Mouse (Mus musculus) yolk sac, embryonic 10.5 days (tissue): ENCODE measurements around the gene Snrpc.
"Not testable (repeated sequence)": the region's sequence is repeated elsewhere in the genome, so short reads cannot be mapped to it uniquely, and the experiment has no call there.

Experiments used
- DNase-seq: peaks from one replicate; pipeline ENCODE4 v3.0.0-alpha.2; 2017; ENCODE audit warnings: low spot score

Snrpc gene

DNA sequence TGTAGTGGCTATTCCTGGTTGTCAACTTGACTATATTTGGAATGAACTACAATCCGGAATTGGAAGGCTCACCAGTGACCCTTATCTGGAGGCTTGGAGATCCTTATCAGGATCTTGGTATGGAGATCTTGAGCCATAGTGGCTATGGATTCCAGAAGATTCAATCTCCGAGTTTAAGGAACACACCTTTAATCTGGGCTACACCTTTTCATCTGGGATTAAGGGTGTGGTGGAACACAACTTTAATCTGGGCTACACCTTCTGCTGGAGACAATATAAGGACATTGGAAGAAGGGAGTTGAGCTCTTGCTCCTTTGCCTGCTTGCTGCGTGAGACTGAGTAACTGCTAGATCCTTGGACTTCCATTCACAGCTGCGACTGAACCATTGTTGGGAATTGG is at the start of gene Snrpc:
TSS of gene Snrpc (plus strand) at position 301 of the 400 bp plus-strand sequence.
- not testable (repeated sequence) for DNase-seq

GRCm38 (mm10) chr17:27788456-27789172 is 49.3 kb upstream of the Snrpc start:
- no peak for DNase-seq

GRCm38 (mm10) chr17:27790015-27790414 is 47.9 kb upstream of the Snrpc start:
- no peak for DNase-seq

GRCm38 (mm10) chr17:27790976-27791375 is 47.0 kb upstream of the Snrpc start:
- no peak for DNase-seq

- no peak for DNase-seq
These were observed 46.4 kb upstream of the Snrpc start for GRCm38 (mm10) chr17:27791556-27791955.

GRCm38 (mm10) chr17:27792516-27792915 is 45.4 kb upstream of the Snrpc start:
- DNase-seq: no peak

GRCm38 (mm10) chr17:27793144-27793543 is 44.8 kb upstream of the Snrpc start:
- no peak for DNase-seq

DNA sequence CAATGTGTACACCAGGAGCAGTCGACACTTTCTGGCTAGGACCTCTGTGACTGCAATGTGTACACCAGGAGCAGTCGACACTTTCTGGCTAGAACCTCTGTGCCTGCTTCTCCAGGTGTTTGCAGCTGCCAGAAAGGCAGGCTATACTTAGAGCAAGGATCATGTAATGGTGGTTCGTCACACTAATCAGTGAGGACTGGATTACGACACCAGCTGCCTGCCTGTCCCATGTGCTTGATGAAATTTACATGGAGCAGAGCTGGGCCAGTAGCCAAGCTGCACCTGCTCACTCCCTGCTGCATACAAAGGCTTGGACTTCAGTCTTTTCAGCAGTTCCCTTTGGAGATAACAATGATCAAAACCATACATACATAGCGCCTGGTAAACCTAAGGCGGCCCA is 41.2 kb upstream of the Snrpc start:
- no peak for DNase-seq

- peak; percentile 47 for DNase-seq
These were observed 40.5 kb upstream of the Snrpc start for GRCm38 (mm10) chr17:27797341-27797872.

GRCm38 (mm10) chr17:27799771-27800584 is 38.0 kb upstream of the Snrpc start:
- peak; percentile 77 for DNase-seq

- DNase-seq: no peak
These were observed 37.0 kb upstream of the Snrpc start for GRCm38 (mm10) chr17:27800710-27801648.

DNA sequence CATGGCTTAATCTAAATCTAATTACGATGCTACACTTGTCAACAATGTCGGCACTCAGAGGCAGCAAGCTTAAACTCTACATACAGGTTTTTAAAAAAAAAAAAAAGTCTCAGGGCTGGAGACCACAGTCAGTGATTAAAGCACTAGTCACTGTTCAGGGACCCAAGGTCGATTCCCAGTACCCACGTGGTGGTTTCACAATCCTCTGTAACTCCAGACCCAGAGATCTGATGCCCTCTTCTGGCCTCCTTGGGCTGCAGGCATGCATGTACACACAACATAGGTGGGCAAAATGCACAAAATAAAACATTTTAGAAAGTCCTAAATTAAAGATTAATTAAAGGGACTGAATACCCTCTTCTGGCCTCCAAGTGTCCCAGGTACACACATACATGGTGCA is 34.2 kb upstream of the Snrpc start:
- no peak for DNase-seq

- no peak for DNase-seq
These were observed 33.7 kb upstream of the Snrpc start for GRCm38 (mm10) chr17:27804156-27804690.

- DNase-seq: no peak
These were observed 32.9 kb upstream of the Snrpc start for GRCm38 (mm10) chr17:27804803-27805770.

DNA sequence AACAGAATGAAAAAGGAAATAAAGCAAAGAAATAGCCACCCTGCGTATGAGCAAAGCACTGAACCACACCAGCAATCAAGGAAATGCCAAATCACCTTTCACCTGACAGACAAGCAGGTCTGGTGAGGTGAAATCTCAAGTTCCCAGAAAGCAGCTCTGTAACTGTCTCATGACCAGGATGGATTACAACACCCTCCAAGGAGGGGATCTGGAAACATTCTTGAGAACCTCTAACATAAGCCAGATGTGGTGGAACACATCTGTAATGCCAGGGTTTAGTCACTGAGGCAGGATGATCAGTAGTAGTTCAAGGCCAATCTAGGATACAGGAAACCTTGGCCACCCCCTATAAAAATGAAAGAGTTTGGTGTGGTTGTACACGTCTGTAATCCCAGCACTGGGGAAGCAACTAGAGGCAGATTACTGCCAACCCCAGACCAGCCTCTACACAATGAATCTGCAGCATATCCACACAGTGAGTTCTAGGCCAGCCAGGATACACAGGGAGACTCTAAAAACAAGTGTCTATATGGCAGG is 30.3 kb upstream of the Snrpc start:
- DNase-seq: no peak

DNA sequence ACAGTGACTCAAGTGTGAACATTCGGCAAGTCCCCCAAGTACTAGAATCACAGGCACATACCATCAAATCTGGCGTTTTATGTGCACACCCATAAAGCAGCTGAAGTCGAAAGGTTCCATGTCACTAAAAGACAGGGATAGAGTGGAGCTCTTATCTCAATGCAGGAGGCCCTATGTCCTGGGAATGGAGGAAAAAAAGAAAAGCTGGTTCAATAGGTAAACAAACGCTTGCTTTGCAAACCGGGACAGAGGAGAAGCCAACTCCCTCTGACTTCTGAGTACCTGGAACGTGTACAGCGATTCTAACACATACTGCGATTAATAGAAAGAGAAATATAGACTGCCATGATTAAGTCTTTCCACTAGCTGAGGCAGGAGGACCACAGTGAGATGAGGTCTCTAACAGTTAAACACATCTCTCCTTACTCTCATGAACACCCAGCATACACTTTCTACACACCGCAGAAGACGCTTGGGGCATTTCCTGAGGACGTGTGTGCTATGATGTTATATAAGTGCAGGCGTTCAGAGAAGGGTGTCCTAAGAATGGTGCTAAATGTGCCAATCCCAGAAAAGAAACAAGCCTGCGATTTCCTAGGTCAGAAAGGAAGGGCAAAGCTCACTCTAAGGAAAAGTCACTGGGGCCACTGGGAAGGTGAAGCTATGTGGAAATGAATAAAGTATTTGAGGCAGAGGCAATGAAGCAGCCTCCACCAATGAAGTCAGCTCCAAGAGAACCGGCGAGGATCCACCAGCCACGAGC is 27.2 kb upstream of the Snrpc start:
- no peak for DNase-seq

DNA sequence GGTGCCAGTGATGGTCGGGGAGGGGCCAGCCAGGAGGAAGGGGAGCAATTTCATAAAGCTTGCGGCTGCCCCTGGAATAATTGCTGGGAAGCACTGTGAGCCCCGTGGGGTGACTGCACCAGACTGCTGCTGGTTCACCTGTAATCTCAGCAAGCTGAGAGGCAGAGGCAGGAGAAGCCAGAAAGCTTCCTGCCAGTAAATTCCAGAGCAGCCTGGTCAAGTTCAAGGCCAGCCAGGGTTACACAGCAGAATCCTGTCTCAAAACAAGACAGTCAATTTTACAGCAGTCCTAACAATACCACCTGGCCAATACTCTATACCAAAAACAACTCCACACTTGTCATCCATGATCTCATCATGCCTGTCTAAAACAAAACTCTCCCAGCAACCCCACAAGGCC is 26.0 kb upstream of the Snrpc start:
- DNase-seq: no peak

- DNase-seq: no peak
These were observed 23.3 kb upstream of the Snrpc start for GRCm38 (mm10) chr17:27814606-27815005.

DNA sequence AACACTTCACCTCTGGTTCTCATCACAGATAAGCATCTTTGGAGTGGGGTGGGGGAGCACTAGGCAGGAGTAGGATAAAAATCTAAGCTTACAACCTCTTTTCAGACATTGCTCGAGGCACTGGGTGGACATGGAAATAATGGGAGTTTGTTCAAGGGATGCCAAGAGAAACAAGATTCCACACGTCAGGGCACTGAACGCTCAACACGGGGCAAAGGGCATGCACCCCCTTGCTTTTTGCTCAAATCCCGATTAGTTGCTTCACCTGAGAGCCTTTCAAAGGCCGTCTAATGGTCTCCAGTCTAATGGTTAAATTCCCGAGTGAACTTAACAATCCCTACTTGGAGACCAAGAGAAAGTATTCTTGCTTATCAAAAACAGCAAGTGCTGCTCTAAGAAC is 18.9 kb upstream of the Snrpc start:
- DNase-seq: no peak
